Mouse (Mus musculus): ENCODE data around the gene Gm3376.
"Not testable (repeated sequence)": the region's sequence is repeated elsewhere in the genome, so short reads cannot be mapped to it uniquely, and the experiment has no call there.

The Gm3376 gene

DNA sequence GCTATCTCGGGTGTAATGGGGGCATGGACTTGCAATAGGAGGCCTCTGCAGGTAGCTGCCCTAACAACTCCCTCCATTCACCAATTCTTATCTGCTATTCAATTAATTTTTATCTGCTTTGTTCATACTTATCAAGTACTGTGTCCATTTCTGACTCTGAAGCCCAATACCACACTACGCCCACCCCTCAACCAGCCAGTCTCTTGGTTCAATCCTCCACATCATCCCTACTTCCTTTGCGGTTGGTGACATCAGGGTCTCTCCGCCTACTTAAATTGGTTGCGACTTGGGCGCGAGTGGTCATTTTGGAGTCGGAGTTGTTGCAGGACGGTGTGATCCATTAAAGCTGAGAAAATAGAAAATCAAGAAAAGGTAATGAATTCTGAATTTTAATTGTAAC, at the start of gene Gm3376:
Gene Gm3376 (plus strand): TSS at position 301 of the 400 bp plus-strand sequence.
- DNase-seq, result not testable (repeated sequence)
